Mouse (Mus musculus): ENCODE measurements around the gene Ddx25. TPM values are rescaled to one million over a fixed set of nuclear protein-coding genes. Genes with fewer than 3 reads are reported as not detected.

The Ddx25 gene
- total RNA-seq, 4 experiments from 2014 or later, result 1.2 to 2.0 (median 1.3) TPM

GRCm38 (mm10) chr9:35541024-35541423 lies 17.3 kb downstream of the Ddx25 start:
- no peak for DNase-seq

GRCm38 (mm10) chr9:35539001-35539750 lies 19.2 kb downstream of the Ddx25 start:
- no peak for DNase-seq

GRCm38 (mm10) chr9:35535876-35536275 lies 22.5 kb downstream of the Ddx25 start:
- DNase-seq, result no peak

GRCm38 (mm10) chr9:35535110-35535509 lies 23.2 kb downstream of the Ddx25 start:
- no peak for DNase-seq

GRCm38 (mm10) chr9:35533266-35533665 lies 25.1 kb downstream of the Ddx25 start:
- no peak for DNase-seq

DNA sequence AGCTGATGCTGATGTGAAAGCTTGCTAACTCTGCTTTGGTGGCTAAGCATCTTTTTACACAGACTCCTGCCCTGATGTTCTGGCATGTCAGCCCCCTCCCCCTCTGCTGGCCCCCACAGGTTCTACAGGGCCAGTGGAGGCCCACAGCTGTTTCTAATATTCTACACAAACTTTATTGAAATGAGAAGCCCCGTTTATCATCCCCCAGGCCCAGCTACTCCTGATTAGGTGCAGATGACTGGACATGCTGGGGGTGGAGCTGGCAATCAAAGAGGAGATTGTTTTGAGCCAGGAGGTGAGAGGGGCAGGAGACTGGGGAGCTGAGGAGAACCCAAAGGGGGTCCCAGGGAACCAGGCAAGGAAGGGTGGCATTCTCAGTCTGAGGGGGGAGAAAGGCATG lies 28.5 kb downstream of the Ddx25 start:
- DNase-seq, result no peak

DNA sequence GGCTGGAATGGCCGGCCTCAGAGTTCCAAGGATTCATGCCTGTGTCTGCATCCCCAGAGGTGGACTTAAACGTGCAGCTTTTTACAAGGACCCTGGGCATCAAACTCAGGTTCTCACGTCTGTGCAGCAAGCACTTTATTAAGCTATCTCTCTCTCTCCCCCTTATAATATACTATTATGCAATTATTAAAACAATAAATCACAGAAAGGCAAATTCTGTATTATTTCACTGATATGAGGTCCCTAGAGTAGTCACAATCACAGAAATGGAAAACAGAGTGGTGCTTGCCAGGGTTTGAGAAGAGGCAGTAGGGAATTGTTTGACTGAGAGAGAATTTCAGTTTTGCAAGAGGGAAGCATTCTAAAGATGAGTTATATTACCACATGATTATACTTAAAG lies 29.2 kb downstream of the Ddx25 start:
- DNase-seq, result no peak

DNA sequence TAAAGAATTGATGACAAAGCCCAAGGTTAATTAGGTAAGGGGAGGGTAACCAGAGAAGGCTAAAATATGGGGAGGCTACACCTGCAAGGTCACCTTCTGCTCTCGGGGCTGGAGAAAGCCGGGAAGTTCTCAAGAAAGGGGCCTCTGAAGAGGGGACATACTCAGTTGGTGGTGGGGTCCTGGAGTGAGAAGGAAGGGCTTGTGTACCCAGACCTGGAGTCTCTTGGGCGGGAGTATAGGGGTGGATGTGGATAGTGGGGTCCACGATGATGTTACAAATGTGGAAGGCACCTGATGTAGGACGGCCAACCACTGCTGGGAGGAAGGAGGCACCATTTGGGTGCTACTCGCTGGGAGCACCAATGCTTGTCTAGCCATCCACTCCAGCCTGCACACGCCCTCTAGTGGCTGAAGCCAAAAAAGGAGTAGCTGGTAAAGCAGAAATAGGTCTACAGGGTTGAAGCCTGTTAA lies 34.4 kb downstream of the Ddx25 start:
- peak; percentile 46 for DNase-seq

DNA sequence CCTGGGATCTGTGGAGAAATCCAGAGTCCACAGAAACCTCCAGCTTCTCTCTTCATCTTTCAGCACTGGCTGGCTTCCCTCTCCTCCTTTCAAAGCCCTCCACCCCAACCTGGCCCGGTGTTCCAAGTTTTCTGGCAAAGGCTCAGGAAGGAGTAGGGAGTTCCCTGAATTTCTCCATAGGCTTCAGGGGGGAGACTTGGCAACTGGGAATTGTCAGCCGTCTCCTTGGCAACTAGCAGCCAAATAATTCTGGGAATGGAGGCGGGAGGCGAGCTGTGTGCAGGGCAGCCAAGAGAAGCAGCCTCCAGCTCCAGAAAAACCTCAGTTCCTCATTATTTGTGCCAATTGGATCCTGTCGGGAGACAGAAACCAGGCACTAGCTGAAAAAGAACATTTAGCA lies 34.8 kb downstream of the Ddx25 start:
- no peak for DNase-seq

GRCm38 (mm10) chr9:35522821-35523515 lies 35.4 kb downstream of the Ddx25 start:
- DNase-seq, result no peak

GRCm38 (mm10) chr9:35522241-35522640 lies 36.1 kb downstream of the Ddx25 start:
- no peak for DNase-seq

GRCm38 (mm10) chr9:35520631-35521348 lies 37.5 kb downstream of the Ddx25 start:
- DNase-seq, result no peak

DNA sequence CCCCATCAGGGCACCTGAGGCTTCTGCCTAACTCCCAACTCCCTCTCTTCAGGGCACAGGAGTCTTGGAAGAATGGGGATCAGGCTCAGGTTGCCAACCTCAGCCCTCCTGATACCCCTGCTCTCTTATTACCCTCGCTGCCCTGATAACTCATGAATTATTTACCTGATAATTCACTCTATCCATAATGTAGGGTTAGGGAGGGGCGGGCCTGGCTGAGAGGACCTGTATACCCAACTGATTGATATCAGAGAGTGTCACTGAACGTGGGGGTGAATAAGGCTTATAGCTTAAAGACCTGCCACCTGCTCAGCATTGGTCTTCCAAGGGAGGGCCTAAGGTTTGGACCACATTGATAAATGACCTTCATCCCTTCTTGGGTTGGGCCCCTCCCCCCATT lies 40.2 kb downstream of the Ddx25 start, which contains the start of gene Gm1113:
Gm1113 (minus strand) TSS at position 101 of the 400 bp plus-strand sequence.
- DNase-seq, result no peak

- DNase-seq, result no peak
These were observed 41.6 kb downstream of the Ddx25 start for GRCm38 (mm10) chr9:35516711-35517110.

DNA sequence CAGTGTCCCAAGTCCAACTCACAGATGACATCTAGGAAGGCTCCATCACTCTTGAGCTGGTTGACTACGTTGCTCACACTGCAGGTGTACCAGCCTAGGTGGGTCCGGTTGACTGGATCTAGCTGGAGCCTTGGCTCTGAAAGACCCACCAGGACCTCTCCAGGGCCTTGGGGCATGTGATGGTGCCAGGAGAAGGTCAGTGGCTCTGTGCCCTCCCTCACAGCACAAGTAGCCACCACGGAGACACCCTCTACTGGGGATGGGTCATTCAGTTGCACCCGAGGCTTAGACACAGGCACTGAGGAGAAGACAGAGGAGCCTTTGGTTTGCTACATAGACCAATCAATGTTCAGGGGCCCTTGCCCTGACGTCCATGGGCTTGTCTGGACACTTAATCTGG lies 42.1 kb downstream of the Ddx25 start:
- no peak for DNase-seq

DNA sequence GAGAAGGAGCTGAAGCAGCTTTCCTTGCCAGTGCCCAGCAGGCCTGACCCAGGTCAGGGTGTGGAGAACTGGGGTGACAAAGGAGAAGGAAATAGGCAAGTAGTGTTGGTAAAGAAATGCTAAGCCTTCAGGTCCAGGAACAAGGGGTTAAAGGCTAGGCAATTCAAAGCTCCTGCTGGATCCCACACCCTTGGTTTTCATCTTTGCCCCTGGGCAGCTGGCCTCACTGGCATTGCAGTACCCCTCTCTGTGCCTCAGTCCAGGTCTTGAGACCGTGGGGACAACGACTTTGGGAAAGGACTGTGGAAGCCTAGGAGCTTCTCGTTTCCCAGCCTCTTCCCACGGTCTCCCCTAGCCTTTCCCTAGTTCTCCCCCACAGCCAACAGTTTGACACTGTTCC lies 44.4 kb downstream of the Ddx25 start:
- no peak for DNase-seq

DNA sequence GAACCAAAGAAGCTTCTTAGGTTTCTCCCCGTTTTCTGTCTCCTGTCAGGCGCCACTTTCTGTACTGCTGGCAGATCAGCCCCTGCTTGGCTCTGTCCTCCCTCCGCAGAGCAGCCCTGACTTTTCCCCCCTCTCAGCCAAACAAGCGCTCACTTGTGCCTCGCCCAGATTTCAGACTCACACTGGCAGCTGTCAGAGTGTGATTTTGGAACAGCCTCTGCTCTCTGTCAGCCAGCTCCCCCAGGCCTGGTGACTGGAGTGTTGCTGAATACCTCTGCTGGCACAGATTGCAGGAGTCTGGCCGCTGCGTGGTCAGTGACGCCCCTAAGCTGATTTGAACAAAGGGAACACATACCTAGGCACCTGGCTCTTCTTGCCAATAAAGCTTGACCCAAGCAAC lies 50.1 kb downstream of the Ddx25 start:
- peak; percentile 21 for DNase-seq

- DNase-seq, result no peak
These were observed 55.8 kb downstream of the Ddx25 start for GRCm38 (mm10) chr9:35502361-35503000.

GRCm38 (mm10) chr9:35499946-35500345 lies 58.4 kb downstream of the Ddx25 start:
- DNase-seq, result no peak

- DNase-seq, result no peak
These were observed 62.9 kb downstream of the Ddx25 start for GRCm38 (mm10) chr9:35495471-35495870.

GRCm38 (mm10) chr9:35494937-35495336 lies 63.4 kb downstream of the Ddx25 start:
- DNase-seq, result no peak

- no peak for DNase-seq
These were observed 64.6 kb downstream of the Ddx25 start for GRCm38 (mm10) chr9:35493733-35494092.
